Mouse (Mus musculus): ENCODE data around the gene Gm960. TPM values are rescaled to one million over a fixed set of nuclear protein-coding genes. Genes with fewer than 3 reads are reported as not detected.

Gm960 gene
- polyA plus RNA-seq, 1 experiment, result not detected

- 95% methylated on average over 33 of the region's 33 CpGs for WGBS
- Histone ChIP-seq H3K27me3 (ENCODE audit: control insufficient read depth, insufficient read depth, low read length) (no peaks in the 10 kb centered on the region), H3K27ac (ENCODE audit: insufficient read depth, low read length) (no peak overlapping the region), H3K36me3 (ENCODE audit: control insufficient read depth, insufficient read depth, low read length) (no peaks in the 10 kb centered on the region), H3K4me1 (ENCODE audit: control insufficient read depth, insufficient read depth, insufficient read length) (peaks cover 2% of the 10 kb centered on the region), H3K4me3 (ENCODE audit: extremely low read depth, insufficient read depth, insufficient read length) (no peak overlapping the region)
- TF ChIP-seq POLR2A (IDR thresholded peaks at IDR 0.05; ENCODE audit: low read depth, low read length), result no peak
- TF ChIP-seq CTCF (IDR thresholded peaks at IDR 0.05; ENCODE audit: extremely low read depth, insufficient read depth, insufficient read length, insufficient replicate concordance), result no peak
- DNase-seq (ENCODE audit: low read depth in 1 of 2, low spot score in 2 of 2), result no peak
These were observed 84.8 kb downstream of the Gm960 start for GRCm38 (mm10) chr19:4613464-4614304.

- Histone ChIP-seq H3K4me3 (ENCODE audit: extremely low read depth, insufficient read depth, insufficient read length) (no peak overlapping the region), H3K27ac (ENCODE audit: insufficient read depth, low read length) (no peak overlapping the region), H3K27me3 (ENCODE audit: control insufficient read depth, insufficient read depth, low read length) (no peaks in the 10 kb centered on the region), H3K4me1 (ENCODE audit: control insufficient read depth, insufficient read depth, insufficient read length) (peaks cover 2% of the 10 kb centered on the region), H3K36me3 (ENCODE audit: control insufficient read depth, insufficient read depth, low read length) (no peaks in the 10 kb centered on the region)
- WGBS, result 91% methylated on average over 19 of the region's 19 CpGs
- TF ChIP-seq CTCF (IDR thresholded peaks at IDR 0.05; ENCODE audit: extremely low read depth, insufficient read depth, insufficient read length, insufficient replicate concordance) (no peak), POLR2A (IDR thresholded peaks at IDR 0.05; ENCODE audit: low read depth, low read length) (no peak)
- DNase-seq (ENCODE audit: low read depth in 1 of 2, low spot score in 2 of 2), result no peak
These were observed 86.1 kb downstream of the Gm960 start for GRCm38 (mm10) chr19:4612181-4612961.

- Histone ChIP-seq H3K4me3 (ENCODE audit: extremely low read depth, insufficient read depth, insufficient read length) (no peak overlapping the region), H3K27ac (ENCODE audit: insufficient read depth, low read length) (no peak overlapping the region), H3K36me3 (ENCODE audit: control insufficient read depth, insufficient read depth, low read length) (no peaks in the 10 kb centered on the region), H3K4me1 (ENCODE audit: control insufficient read depth, insufficient read depth, insufficient read length) (no peaks in the 10 kb centered on the region; the same call in 1 of the 2 replicates), H3K27me3 (ENCODE audit: control insufficient read depth, insufficient read depth, low read length) (no peaks in the 10 kb centered on the region)
- no peak for TF ChIP-seq CTCF (IDR thresholded peaks at IDR 0.05; ENCODE audit: extremely low read depth, insufficient read depth, insufficient read length, insufficient replicate concordance)
- no peak for TF ChIP-seq POLR2A (IDR thresholded peaks at IDR 0.05; ENCODE audit: low read depth, low read length)
- no peak for DNase-seq (ENCODE audit: low read depth in 1 of 2, low spot score in 2 of 2)
- WGBS, result 57% methylated on average over 4 of the region's 4 CpGs
These were observed 88.4 kb downstream of the Gm960 start for GRCm38 (mm10) chr19:4610109-4610508.

- TF ChIP-seq POLR2A (IDR thresholded peaks at IDR 0.05; ENCODE audit: low read depth, low read length), result no peak
- TF ChIP-seq CTCF (IDR thresholded peaks at IDR 0.05; ENCODE audit: extremely low read depth, insufficient read depth, insufficient read length, insufficient replicate concordance), result no peak
- Histone ChIP-seq H3K36me3 (ENCODE audit: control insufficient read depth, insufficient read depth, low read length) (no peaks in the 10 kb centered on the region), H3K4me1 (ENCODE audit: control insufficient read depth, insufficient read depth, insufficient read length) (no peaks in the 10 kb centered on the region), H3K4me3 (ENCODE audit: extremely low read depth, insufficient read depth, insufficient read length) (no peak overlapping the region), H3K27me3 (ENCODE audit: control insufficient read depth, insufficient read depth, low read length) (no peaks in the 10 kb centered on the region), H3K27ac (ENCODE audit: insufficient read depth, low read length) (no peak overlapping the region)
- 78% methylated on average over 4 of the region's 4 CpGs for WGBS
- DNase-seq (ENCODE audit: low read depth in 1 of 2, low spot score in 2 of 2), result no peak
These were observed 90.0 kb downstream of the Gm960 start for GRCm38 (mm10) chr19:4608511-4608910.

- WGBS, result 96% methylated on average over 12 of the region's 12 CpGs
- Histone ChIP-seq H3K27ac (ENCODE audit: insufficient read depth, low read length) (no peak overlapping the region), H3K36me3 (ENCODE audit: control insufficient read depth, insufficient read depth, low read length) (no peaks in the 10 kb centered on the region), H3K27me3 (ENCODE audit: control insufficient read depth, insufficient read depth, low read length) (no peaks in the 10 kb centered on the region), H3K4me1 (ENCODE audit: control insufficient read depth, insufficient read depth, insufficient read length) (no peaks in the 10 kb centered on the region), H3K4me3 (ENCODE audit: extremely low read depth, insufficient read depth, insufficient read length) (no peak overlapping the region)
- TF ChIP-seq POLR2A (IDR thresholded peaks at IDR 0.05; ENCODE audit: low read depth, low read length) (no peak), CTCF (IDR thresholded peaks at IDR 0.05; ENCODE audit: extremely low read depth, insufficient read depth, insufficient read length, insufficient replicate concordance) (no peak)
- DNase-seq (ENCODE audit: low read depth in 1 of 2, low spot score in 2 of 2), result no peak
These were observed 91.1 kb downstream of the Gm960 start for GRCm38 (mm10) chr19:4607406-4607805.

GRCm38 (mm10) chr19:4605654-4606053, 92.8 kb downstream of the Gm960 start:
- TF ChIP-seq CTCF (IDR thresholded peaks at IDR 0.05; ENCODE audit: extremely low read depth, insufficient read depth, insufficient read length, insufficient replicate concordance) (no peak), POLR2A (IDR thresholded peaks at IDR 0.05; ENCODE audit: low read depth, low read length) (no peak)
- DNase-seq (ENCODE audit: low read depth in 1 of 2, low spot score in 2 of 2), result no peak
- H3K36me3 ChIP-seq (ENCODE audit: control insufficient read depth, insufficient read depth, low read length), result no peaks in the 10 kb centered on the region
- H3K27ac ChIP-seq (ENCODE audit: insufficient read depth, low read length), result no peak overlapping the region
- no peaks in the 10 kb centered on the region for H3K27me3 ChIP-seq (ENCODE audit: control insufficient read depth, insufficient read depth, low read length)
- H3K4me3 ChIP-seq (ENCODE audit: extremely low read depth, insufficient read depth, insufficient read length), result no peak overlapping the region
- no peaks in the 10 kb centered on the region for H3K4me1 ChIP-seq (ENCODE audit: control insufficient read depth, insufficient read depth, insufficient read length)
- 93% methylated on average over 4 of the region's 4 CpGs for WGBS

All from spleen, adult 2 months (tissue).